Mouse (Mus musculus) cerebellum, adult 2 months (tissue): ENCODE results near the gene Ghdc.

ENCODE experiments used
- CTCF ChIP-seq: fragments of 200-500 bp; IDR thresholded peaks from 2 replicates; pipeline ENCODE4 v1.5.1; 2011; ENCODE audit warnings: low read depth, mild to moderate bottlenecking, control low read depth, low read length, moderate library complexity, borderline replicate concordance; ENCODE audit not compliant: insufficient read depth
- POLR2A ChIP-seq: fragments of 200-500 bp; IDR thresholded peaks from 2 replicates; pipeline ENCODE4 v1.6.1; 2011; ENCODE audit warnings: low read length, control low read depth, borderline replicate concordance; ENCODE audit not compliant: insufficient read depth

- TF ChIP-seq POLR2A (no peak), CTCF (no peak)
Measured at GRCm38 (mm10) chr11:100780247-100780646, 9.5 kb upstream of the Ghdc start.
